Mouse (Mus musculus) kidney, postnatal 14 days (tissue): Measurements from ENCODE around the gene Phka2.

ENCODE experiments used
- DNase-seq: peaks from one replicate; pipeline ENCODE4 v3.0.0; 2022; ENCODE audit warnings: mixed read lengths

Gene Phka2

GRCm38 (mm10) chrX:160502048-160503041 lies at the start of gene Phka2:
Phka2 (plus strand) TSS chrX:160502166.
- DNase-seq = peak; percentile 88

DNA sequence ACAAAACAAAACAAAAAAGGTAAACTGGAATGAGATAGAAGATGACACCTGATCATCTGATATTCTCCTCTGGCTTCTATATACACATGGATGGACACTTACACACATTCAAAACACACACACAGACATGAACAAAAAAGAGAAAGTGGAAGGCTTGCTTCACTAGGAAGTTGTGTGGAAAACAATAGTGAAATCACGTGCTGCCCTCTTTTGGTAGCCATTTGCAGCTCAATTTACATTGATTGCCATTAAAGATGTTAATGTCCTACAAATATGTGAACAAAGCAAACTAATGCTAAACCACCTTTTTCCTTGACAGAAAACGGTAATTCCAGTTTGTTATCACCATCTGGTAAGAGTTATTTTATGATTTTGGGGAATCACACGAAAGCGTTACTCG lies 46.3 kb upstream of the Phka2 start:
- DNase-seq = peak; percentile 1

DNA sequence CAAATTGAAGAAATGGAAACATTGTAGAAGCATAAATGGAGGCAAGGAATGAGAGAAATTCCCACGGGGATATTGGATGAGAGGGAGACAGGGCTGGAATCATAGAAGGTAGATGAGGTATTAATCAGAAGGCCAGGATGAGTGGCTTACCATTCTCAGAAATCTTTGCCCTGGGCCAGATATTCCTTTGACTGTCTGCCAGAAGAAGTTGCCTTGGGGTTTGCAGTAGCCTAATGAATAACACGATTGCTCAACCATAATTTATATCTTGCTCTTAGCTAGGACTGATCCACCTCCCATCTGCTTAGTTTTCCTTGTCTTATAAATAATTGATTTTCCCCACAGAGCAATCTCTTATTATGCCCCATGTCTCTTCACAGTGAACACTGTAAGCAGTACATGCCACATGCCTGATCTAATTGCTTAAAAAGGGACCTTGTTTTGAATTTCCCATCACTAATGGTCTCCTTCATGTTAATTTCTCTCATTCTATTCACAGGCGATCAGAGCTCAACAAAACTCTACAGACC lies 30.6 kb upstream of the Phka2 start:
- DNase-seq = no peak

- no peak for DNase-seq
Measured at GRCm38 (mm10) chrX:160489784-160490183, 12.2 kb upstream of the Phka2 start.

GRCm38 (mm10) chrX:160494333-160494732 lies 7.6 kb upstream of the Phka2 start:
- DNase-seq = no peak

- DNase-seq = no peak
Measured at GRCm38 (mm10) chrX:160494921-160495320, 7.0 kb upstream of the Phka2 start.

DNA sequence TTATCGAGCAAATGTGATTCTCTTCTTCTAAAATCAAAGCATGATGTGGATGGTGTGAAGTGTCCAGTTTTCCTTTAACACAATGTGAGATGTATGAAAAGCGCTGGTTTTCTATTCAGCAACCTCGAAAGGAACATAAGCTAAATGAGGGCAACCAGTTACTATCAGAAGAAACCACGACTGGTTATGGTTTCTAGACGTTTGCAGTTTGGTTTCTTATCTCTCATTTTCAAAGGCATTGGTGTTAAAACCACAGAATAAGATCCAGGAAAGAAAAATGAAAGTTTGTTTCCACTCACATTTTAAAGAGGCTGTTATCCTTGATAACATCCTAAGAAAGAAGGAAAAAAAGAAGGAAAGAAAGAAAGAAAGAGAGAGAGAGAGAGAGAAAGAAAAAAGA lies 5.5 kb upstream of the Phka2 start:
- DNase-seq = no peak

DNA sequence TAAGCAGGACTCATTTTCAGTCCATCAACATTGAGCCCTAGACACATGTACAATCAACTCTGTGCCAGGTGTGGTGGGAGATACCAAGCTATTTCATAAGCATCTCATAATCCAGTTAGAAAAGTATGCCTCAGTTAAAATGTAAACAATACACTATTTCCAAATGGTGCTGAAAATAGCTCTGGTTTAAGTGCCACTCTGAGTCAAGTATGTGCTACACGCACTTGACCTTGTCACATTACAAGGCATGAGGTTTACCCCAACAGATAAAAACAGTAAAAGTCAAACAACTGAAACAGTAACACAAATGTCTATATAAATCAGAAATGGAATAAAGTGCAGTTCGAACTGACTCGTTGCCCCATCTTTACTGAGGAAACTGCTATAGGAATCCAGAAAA lies 871 bp upstream of the Phka2 start:
- no peak for DNase-seq

DNA sequence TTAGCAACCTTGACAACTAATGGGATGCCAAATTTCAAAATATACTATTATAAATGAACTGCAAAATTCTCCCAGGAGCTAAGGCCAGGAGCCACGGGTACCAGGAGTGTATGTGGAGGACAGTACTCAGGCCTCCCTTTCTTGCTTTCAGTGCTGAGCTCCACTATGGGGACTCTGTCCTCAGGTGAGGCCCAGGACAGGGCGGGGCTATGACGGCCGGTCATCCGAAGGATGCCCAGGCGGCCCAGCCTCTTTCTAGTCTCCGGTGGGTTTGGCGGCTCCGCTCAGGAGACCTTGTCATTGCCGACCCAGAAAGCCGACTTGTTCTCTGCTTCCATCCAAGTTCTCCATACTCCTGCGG lies 299 bp upstream of the Phka2 start:
- no peak for DNase-seq

GRCm38 (mm10) chrX:160509046-160509445 lies 7.1 kb downstream of the Phka2 start:
- no peak for DNase-seq

- no peak for DNase-seq
Measured at GRCm38 (mm10) chrX:160510197-160510596, 8.2 kb downstream of the Phka2 start.

DNA sequence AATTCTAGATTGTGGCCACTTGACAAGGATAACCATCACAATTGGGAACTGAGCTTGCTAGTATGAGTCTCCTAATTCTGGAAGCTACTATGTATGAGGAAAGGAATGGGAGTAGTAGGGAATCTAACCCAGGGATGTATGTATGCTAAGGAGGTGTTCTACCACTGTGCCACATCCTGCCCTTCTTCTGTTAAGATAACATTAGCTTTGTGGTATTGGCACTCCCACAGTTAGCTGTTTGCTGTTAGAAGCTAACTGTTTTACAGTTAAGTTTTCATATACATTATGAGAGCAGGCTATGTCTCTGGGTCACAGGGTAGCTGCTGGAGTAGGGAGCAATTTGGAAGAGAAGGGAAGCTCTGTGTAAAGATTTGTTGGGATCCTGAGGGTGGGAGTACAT lies 14.1 kb downstream of the Phka2 start:
- no peak for DNase-seq

GRCm38 (mm10) chrX:160542772-160543171 lies 40.8 kb downstream of the Phka2 start:
- DNase-seq = no peak

GRCm38 (mm10) chrX:160548875-160549274 lies 46.9 kb downstream of the Phka2 start:
- peak; percentile 1 for DNase-seq

- no peak for DNase-seq
Measured at GRCm38 (mm10) chrX:160552066-160552465, 50.1 kb downstream of the Phka2 start.

DNA sequence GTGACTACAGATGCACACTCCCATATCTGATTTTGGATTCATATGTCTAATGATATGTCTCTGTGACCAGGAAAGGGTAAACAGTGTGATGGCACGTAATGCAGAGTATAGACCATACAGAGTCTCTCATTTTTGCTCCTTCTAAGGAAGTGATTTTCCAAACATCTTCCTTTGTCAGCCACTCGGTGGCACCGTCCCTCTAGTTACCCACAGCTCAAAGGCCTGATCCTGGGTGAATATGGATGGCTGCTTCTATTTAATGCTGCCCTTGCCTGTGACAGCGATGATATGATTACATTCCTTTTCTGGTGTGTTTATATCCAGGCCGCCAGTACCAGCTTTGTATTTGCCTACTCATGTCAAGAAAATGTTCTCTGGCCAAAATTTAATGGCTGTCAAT lies 81.6 kb downstream of the Phka2 start:
- no peak for DNase-seq

DNA sequence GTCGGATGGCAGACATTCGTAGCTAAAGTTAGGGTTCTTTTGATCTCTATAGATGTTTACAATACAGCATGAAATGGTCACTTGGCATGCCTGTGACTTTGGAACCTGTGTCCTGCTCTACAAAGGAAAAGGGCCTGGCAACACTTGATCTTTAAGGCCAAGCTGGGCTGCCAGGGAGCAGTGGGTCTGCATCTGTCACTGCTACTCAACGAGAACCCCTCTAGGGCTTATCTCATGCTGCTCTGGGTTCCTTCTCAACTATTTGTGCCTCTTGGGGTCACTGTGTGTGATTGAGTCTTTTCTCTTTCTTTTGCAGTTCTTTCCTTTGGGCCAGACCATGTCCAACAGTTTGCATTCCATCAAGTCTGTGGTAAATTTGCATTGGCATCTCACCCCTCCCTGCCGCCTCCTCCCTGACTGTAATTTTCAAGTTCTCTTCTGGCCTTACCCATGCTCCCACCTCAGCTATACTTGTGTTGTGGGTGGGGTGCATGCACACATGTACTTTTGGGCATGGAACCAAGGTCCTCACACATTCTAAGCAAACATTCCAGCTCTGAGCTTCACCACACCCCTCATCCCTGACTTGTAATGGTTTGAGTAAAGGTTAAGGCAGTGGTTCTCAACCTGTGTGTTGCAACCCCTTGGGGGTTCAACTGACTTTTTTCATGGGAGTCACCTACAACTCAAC lies 82.3 kb downstream of the Phka2 start:
- DNase-seq = no peak

- no peak for DNase-seq
Measured at GRCm38 (mm10) chrX:160585110-160585509, 83.1 kb downstream of the Phka2 start.

GRCm38 (mm10) chrX:160588523-160588922 lies 86.6 kb downstream of the Phka2 start:
- no peak for DNase-seq

DNA sequence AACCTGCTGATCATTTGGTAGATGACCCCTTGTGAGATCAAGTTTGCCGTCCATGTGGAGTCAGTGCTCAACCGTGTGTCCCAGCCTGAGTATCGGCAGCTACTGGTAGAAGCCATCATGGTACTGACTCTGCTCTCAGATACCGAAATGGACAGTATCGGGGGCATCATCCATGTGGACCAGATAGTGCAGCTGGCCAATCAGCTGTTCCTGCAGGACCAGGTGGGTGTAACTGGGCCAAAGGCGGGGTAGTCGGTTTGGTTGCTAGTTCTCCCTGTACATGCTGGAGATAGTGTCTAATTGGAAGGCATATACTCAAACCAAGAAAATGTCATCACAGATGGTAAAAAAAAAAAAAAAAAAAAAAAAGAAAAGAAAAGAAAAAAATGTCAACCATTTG lies 88.2 kb downstream of the Phka2 start:
- DNase-seq = no peak

DNA sequence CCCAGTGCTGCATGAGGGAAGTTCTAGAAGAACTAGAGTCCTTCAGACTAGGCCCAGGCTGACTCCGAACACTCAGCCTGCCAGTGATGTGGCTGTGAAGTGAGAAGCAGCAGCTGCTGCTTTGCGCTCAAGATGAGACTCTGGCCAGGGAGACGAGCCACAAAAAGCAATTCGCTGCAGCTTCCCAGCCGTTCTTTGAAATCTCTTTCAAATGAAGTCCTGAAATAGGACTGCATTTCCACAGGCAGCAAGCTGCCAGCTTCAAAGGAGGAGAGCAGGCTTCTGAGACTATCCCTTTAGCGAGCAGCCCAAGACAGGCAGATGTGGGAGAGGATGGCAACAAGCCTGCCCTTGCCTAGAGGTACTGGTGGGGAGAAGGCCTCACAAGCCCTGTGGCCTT lies 91.0 kb downstream of the Phka2 start:
- no peak for DNase-seq

DNA sequence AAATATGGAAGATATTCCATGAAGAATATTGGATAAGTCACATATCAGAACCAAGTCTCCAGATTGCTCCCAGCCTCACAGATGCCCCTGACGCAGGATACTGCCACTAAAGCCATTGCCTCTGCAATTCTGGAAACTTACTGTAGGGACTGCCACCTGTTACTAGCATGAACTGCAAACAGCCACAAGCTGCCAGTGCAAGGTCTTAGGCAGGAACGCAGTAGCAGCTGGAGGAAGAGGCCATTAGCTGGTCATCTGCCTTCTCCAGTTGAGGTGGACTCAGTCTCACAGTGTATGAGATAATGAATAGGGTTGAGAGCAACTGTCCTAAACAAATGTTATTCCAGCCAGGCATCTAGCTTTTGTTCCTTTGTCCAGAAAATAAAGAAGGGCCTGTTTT lies 96.1 kb downstream of the Phka2 start:
- no peak for DNase-seq

- peak; percentile 44 for DNase-seq
Measured at GRCm38 (mm10) chrX:160598562-160599458, 96.8 kb downstream of the Phka2 start.
